Comparison of ENCODE assay signal across 18 mouse cellular contexts in the genomic region with DNA sequence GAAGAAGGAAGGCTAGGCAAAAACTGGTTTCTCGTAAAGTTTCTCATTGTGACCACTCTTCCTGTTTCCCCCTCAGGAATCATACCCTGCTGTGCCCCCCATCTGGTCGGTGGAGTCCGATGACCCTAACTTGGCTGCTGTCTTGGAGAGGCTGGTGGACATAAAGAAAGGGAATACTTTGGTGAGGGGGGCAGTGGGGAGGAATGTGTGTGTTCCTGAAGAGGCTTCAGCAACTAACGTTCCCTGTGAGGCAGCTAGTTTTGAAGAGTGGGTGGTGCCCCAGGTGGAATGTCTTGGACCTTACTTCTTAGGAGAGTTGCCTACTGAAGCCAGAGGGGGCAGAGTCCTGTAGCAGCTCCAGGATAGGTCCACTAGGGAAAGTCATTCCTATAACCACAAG. TPM values are rescaled to one million over a fixed set of nuclear protein-coding genes. Genes with fewer than 3 reads are reported as not detected.
A peak's percentile ranks its signal among the peaks of the same experiment; 100 is the strongest.
DNase-seq lines count a peak whose midpoint lies in the region; ATAC-seq and TF ChIP-seq lines count a peak whose summit lies in the region.
"Had no signal": no experiment of that assay in that cellular context is flagged by ENCODE, and none has a peak within 500 bp of the region (broad histone marks: within the 10 kb centered on the region; RNA-seq: fewer than 3 reads in every experiment).

No protein-coding gene starts in this region.

- no peaks in the 10 kb centered on the region for H3K9me3 ChIP-seq in heart, embryonic 13.5 days
- H3K9me3 ChIP-seq in limb, embryonic 12.5 days, result no peaks in the 10 kb centered on the region
- H3K9me3 ChIP-seq in limb, embryonic 10.5 days (replicated peaks), result no peaks in the 10 kb centered on the region
- no peaks in the 10 kb centered on the region for H3K9me3 ChIP-seq in midbrain, embryonic 16.5 days (replicated peaks; ENCODE audit: control insufficient read depth, low read length, poor library complexity, severe bottlenecking)
- no peaks in the 10 kb centered on the region for H3K9me3 ChIP-seq in midbrain, embryonic 14.5 days (ENCODE audit: control insufficient read depth, low read length)
- no peaks in the 10 kb centered on the region for H3K9me3 ChIP-seq in stomach, postnatal 0 days (ENCODE audit: control insufficient read depth, low read length)
- H3K9me3 ChIP-seq: limb, embryonic 15.5 days; midbrain, embryonic 10.5 days; stomach, embryonic 15.5 days had no signal

- peaks cover 52% of the 10 kb centered on the region for H3K36me3 ChIP-seq in heart, embryonic 13.5 days
- H3K36me3 ChIP-seq in limb, embryonic 12.5 days, result peaks cover 58% of the 10 kb centered on the region
- peaks cover 61% of the 10 kb centered on the region for H3K36me3 ChIP-seq in limb, embryonic 10.5 days
- peaks cover 31% of the 10 kb centered on the region for H3K36me3 ChIP-seq in midbrain, embryonic 16.5 days (ENCODE audit: control insufficient read depth, insufficient read depth, low read length)
- H3K36me3 ChIP-seq in midbrain, embryonic 14.5 days (ENCODE audit: control insufficient read depth, insufficient read depth, low read length), result peaks cover 50% of the 10 kb centered on the region
- peaks cover 32% of the 10 kb centered on the region for H3K36me3 ChIP-seq in stomach, postnatal 0 days (ENCODE audit: control insufficient read depth, insufficient read depth, low read length)

- 0 out of 2 replicates have a peak, but pooled peaks have one; percentile 12 for TF ChIP-seq CTCF in stomach, postnatal 0 days (IDR thresholded peaks at IDR 0.05; ENCODE audit: low read depth)

- intact Hi-C loops in heart, postnatal 36 days (cut with DNase I), result no loop called here

- no peak overlapping the region for H3K4me3 ChIP-seq in heart, embryonic 13.5 days
- no peak overlapping the region for H3K4me3 ChIP-seq in limb, embryonic 12.5 days (replicated peaks)
- no peak overlapping the region for H3K4me3 ChIP-seq in limb, embryonic 10.5 days
- H3K4me3 ChIP-seq in midbrain, embryonic 16.5 days (ENCODE audit: low read depth, low read length), result no peak overlapping the region
- H3K4me3 ChIP-seq in midbrain, embryonic 14.5 days (replicated peaks; ENCODE audit: low read depth, low read length), result no peak overlapping the region
- no peak overlapping the region for H3K4me3 ChIP-seq in stomach, postnatal 0 days (ENCODE audit: low read depth, low read length)

- TF ChIP-seq EP300 in stomach, postnatal 0 days (optimal IDR thresholded peaks at IDR 0.05), result no peak

- WGBS in heart, embryonic 13.5 days, result 80% methylated on average over 4 of the region's 4 CpGs
- 81% methylated on average over 4 of the region's 4 CpGs for WGBS in limb, embryonic 12.5 days
- WGBS in limb, embryonic 10.5 days, result 89% methylated on average over 4 of the region's 4 CpGs
- WGBS in midbrain, embryonic 16.5 days, result 84% methylated on average over 4 of the region's 4 CpGs
- whole genome bisulfite sequencing in midbrain, embryonic 14.5 days, result 91% methylated on average over 4 of the region's 4 CpGs
- 80% methylated on average over 4 of the region's 4 CpGs for WGBS in stomach, postnatal 0 days

- H3K4me2 ChIP-seq in heart, embryonic 13.5 days, result no peak overlapping the region
- peak overlapping the region; percentile 92; the same call in 1 of the 2 replicates for H3K4me2 ChIP-seq in limb, embryonic 12.5 days
- H3K4me2 ChIP-seq in midbrain, embryonic 16.5 days (ENCODE audit: low read length), result no peak overlapping the region
- H3K4me2 ChIP-seq in midbrain, embryonic 14.5 days (ENCODE audit: low read length), result no peak overlapping the region
- H3K4me2 ChIP-seq in stomach, postnatal 0 days (replicated peaks; ENCODE audit: low read depth), result no peak overlapping the region

- H3K27me3 ChIP-seq in heart, embryonic 13.5 days (replicated peaks), result no peaks in the 10 kb centered on the region
- no peaks in the 10 kb centered on the region for H3K27me3 ChIP-seq in limb, embryonic 12.5 days
- no peaks in the 10 kb centered on the region for H3K27me3 ChIP-seq in limb, embryonic 10.5 days (ENCODE audit: low read depth, poor library complexity, severe bottlenecking)
- H3K27me3 ChIP-seq in midbrain, embryonic 16.5 days (ENCODE audit: control insufficient read depth, insufficient read depth, low read depth, low read length), result no peaks in the 10 kb centered on the region
- no peaks in the 10 kb centered on the region for H3K27me3 ChIP-seq in midbrain, embryonic 14.5 days (ENCODE audit: control insufficient read depth, insufficient read depth, low read length)
- H3K27me3 ChIP-seq in stomach, postnatal 0 days (ENCODE audit: control insufficient read depth, insufficient read depth, low read length), result no peaks in the 10 kb centered on the region
- H3K27me3 ChIP-seq: limb, embryonic 15.5 days; Patski; stomach, embryonic 15.5 days had no signal

- peaks cover 33% of the 10 kb centered on the region for H3K4me1 ChIP-seq in heart, embryonic 13.5 days
- H3K4me1 ChIP-seq in limb, embryonic 12.5 days (replicated peaks), result peaks cover 27% of the 10 kb centered on the region
- H3K4me1 ChIP-seq in limb, embryonic 10.5 days, result peaks cover 38% of the 10 kb centered on the region
- peaks cover 28% of the 10 kb centered on the region for H3K4me1 ChIP-seq in midbrain, embryonic 16.5 days (ENCODE audit: control insufficient read depth, insufficient read depth, low read length)
- H3K4me1 ChIP-seq in midbrain, embryonic 14.5 days (ENCODE audit: control insufficient read depth, insufficient read depth, low read length), result peaks cover 32% of the 10 kb centered on the region
- peaks cover 8% of the 10 kb centered on the region; the same call in 1 of the 2 replicates for H3K4me1 ChIP-seq in stomach, postnatal 0 days (replicated peaks; ENCODE audit: control insufficient read depth, insufficient read depth)

- H3K27ac ChIP-seq in heart, embryonic 13.5 days (replicated peaks), result no peak overlapping the region
- H3K27ac ChIP-seq in limb, embryonic 12.5 days, result no peak overlapping the region
- no peak overlapping the region for H3K27ac ChIP-seq in limb, embryonic 10.5 days
- no peak overlapping the region for H3K27ac ChIP-seq in midbrain, embryonic 16.5 days (ENCODE audit: low read length)
- no peak overlapping the region for H3K27ac ChIP-seq in midbrain, embryonic 14.5 days (replicated peaks; ENCODE audit: low read depth, low read length)
- no peak overlapping the region for H3K27ac ChIP-seq in stomach, postnatal 0 days (replicated peaks)
- H3K27ac ChIP-seq: limb, embryonic 15.5 days; midbrain, embryonic 10.5 days; stomach, embryonic 15.5 days had no signal

- no peak for ATAC-seq in heart, embryonic 13.5 days (ENCODE audit: extremely low read depth, insufficient number of reproducible peaks, low FRiP score, low TSS enrichment)
- ATAC-seq in limb, embryonic 12.5 days (ENCODE audit: insufficient number of reproducible peaks, insufficient read depth, low FRiP score, low TSS enrichment, low read depth), result no peak
- ATAC-seq in midbrain, embryonic 16.5 days, result no peak
- ATAC-seq in midbrain, embryonic 14.5 days (ENCODE audit: low FRiP score, low TSS enrichment), result no peak
- no peak for ATAC-seq in stomach, postnatal 0 days (ENCODE audit: low FRiP score, low TSS enrichment)
- ATAC-seq: forebrain, embryonic 16.5 days; Patski had no signal

- DNase-seq in heart, postnatal 36 days, result no peak
- no peak for DNase-seq in limb, embryonic 10.5 days (ENCODE audit: low spot score)
- DNase-seq in midbrain, embryonic 14.5 days, result no peak
- no peak for DNase-seq in stomach, postnatal 0 days (ENCODE audit: low spot score)
- DNase-seq in spleen, postnatal 14 days (ENCODE audit: low spot score in 2 of 2), result no peak
- DNase-seq: adrenal gland, postnatal 36 days; B cell, adult 2 months; cerebellum, adult 2 months; gastrocnemius, postnatal 10 days; spleen, adult 18-20 months had no signal

- peak overlapping the region; percentile 99; the same call in 1 of the 2 replicates for H3K9ac ChIP-seq in heart, embryonic 13.5 days
- H3K9ac ChIP-seq in limb, embryonic 12.5 days (replicated peaks), result 0 out of 2 replicates have a peak overlapping the region, but pooled peaks have one; percentile 45
- H3K9ac ChIP-seq in midbrain, embryonic 16.5 days (ENCODE audit: low read depth, low read length), result 0 out of 2 replicates have a peak overlapping the region, but pooled peaks have one; percentile 23
- H3K9ac ChIP-seq in midbrain, embryonic 14.5 days (replicated peaks; ENCODE audit: low read length), result no peak overlapping the region; the same call in 1 of the 2 replicates
- H3K9ac ChIP-seq in stomach, postnatal 0 days (ENCODE audit: low read length), result no peak overlapping the region
- H3K9ac ChIP-seq: limb, embryonic 15.5 days; stomach, embryonic 15.5 days had no signal

RNA-seq across cellular contexts. Expression of a gene that starts 2.6 kb away (rescaled TPM):
- 8.2 and 8.4 TPM in 2 replicates for polyA plus RNA-seq in heart, embryonic 13.5 days (2015; fragmentation: Nextera tagmentation; extraction: Ambion mirVana)
- 10 to 100 TPM; 24.4 to 26.9 TPM for total RNA-seq in heart, postnatal 36 days (2021)
- 15.9 and 18.1 TPM in 2 replicates for polyA plus RNA-seq in limb, embryonic 12.5 days (2016; fragmentation: Nextera tagmentation; extraction: Ambion mirVana)
- 15.6 and 16.0 TPM in 2 replicates for polyA plus RNA-seq in limb, embryonic 10.5 days (2016; fragmentation: Nextera tagmentation; extraction: Ambion mirVana)
- 10.7 and 10.9 TPM in 2 replicates for polyA plus RNA-seq in midbrain, embryonic 16.5 days (2015; fragmentation: Nextera tagmentation; extraction: Ambion mirVana)
- 22.2 and 25.0 TPM in 2 replicates for polyA plus RNA-seq in midbrain, embryonic 14.5 days (2014; fragmentation: Nextera tagmentation; extraction: Ambion mirVana)
- polyA plus RNA-seq in stomach, postnatal 0 days (2015; fragmentation: Nextera tagmentation; extraction: Ambion mirVana), result 6.4 and 6.5 TPM in 2 replicates

RNA-seq across cellular contexts. Expression of a gene that starts 11.6 kb away (rescaled TPM):
- polyA plus RNA-seq in heart, embryonic 13.5 days (2015; fragmentation: Nextera tagmentation; extraction: Ambion mirVana), result 0.18 and 0.44 TPM in 2 replicates
- under 1 TPM; 0.08 to 0.19 TPM for total RNA-seq in heart, postnatal 36 days (2021)
- polyA plus RNA-seq in limb, embryonic 12.5 days (2016; fragmentation: Nextera tagmentation; extraction: Ambion mirVana), result 0.51 and 0.81 TPM in 2 replicates
- polyA plus RNA-seq in limb, embryonic 10.5 days (2016; fragmentation: Nextera tagmentation; extraction: Ambion mirVana), result 0.41 and 0.56 TPM in 2 replicates
- polyA plus RNA-seq in midbrain, embryonic 16.5 days (2015; fragmentation: Nextera tagmentation; extraction: Ambion mirVana), result 31.5 and 33.6 TPM in 2 replicates
- 29.6 and 31.5 TPM in 2 replicates for polyA plus RNA-seq in midbrain, embryonic 14.5 days (2014; fragmentation: Nextera tagmentation; extraction: Ambion mirVana)
- polyA plus RNA-seq in stomach, postnatal 0 days (2015; fragmentation: Nextera tagmentation; extraction: Ambion mirVana), result 0.68 and 0.81 TPM in 2 replicates

RNA-seq across cellular contexts. Expression of a gene that starts 55.2 kb away (rescaled TPM):
- 6.2 and 6.8 TPM in 2 replicates for polyA plus RNA-seq in heart, embryonic 13.5 days (2015; fragmentation: Nextera tagmentation; extraction: Ambion mirVana)
- total RNA-seq in heart, postnatal 36 days (2021), result 10 to 100 TPM; 13.2 to 15.0 TPM
- polyA plus RNA-seq in limb, embryonic 12.5 days (2016; fragmentation: Nextera tagmentation; extraction: Ambion mirVana), result 3.5 and 3.7 TPM in 2 replicates
- polyA plus RNA-seq in limb, embryonic 10.5 days (2016; fragmentation: Nextera tagmentation; extraction: Ambion mirVana), result 2.8 and 3.1 TPM in 2 replicates
- 1.3 and 1.4 TPM in 2 replicates for polyA plus RNA-seq in midbrain, embryonic 16.5 days (2015; fragmentation: Nextera tagmentation; extraction: Ambion mirVana)
- 0.57 and 2.0 TPM in 2 replicates for polyA plus RNA-seq in midbrain, embryonic 14.5 days (2014; fragmentation: Nextera tagmentation; extraction: Ambion mirVana)
- polyA plus RNA-seq in stomach, postnatal 0 days (2015; fragmentation: Nextera tagmentation; extraction: Ambion mirVana), result 1.4 and 1.5 TPM in 2 replicates

Comparison
In these comparisons a context has a peak if more than half of its experiments do, and no peak if none do; other contexts are left out.
1. H3K9ac ChIP-seq: peak in heart, embryonic 13.5 days (single experiment), limb, embryonic 12.5 days (single experiment) and midbrain, embryonic 16.5 days (single experiment); none in midbrain, embryonic 14.5 days (single experiment) and stomach, postnatal 0 days (single experiment).
2. RNA of a gene that starts 11.6 kb away (polyA plus RNA-seq): 31.5 to 33.6 TPM in midbrain, embryonic 16.5 days and 29.6 to 31.5 TPM in midbrain, embryonic 14.5 days; 0.51 to 0.81 TPM in limb, embryonic 12.5 days, 0.68 to 0.81 TPM in stomach, postnatal 0 days, 0.41 to 0.56 TPM in limb, embryonic 10.5 days and 0.18 to 0.44 TPM in heart, embryonic 13.5 days; every median in the first group is over 10 times any median in the second.